Mouse (Mus musculus) splenic B cell, adult 2 months (primary cell): Measurements from ENCODE around the gene Kcnj10.

Experiments
- DNase-seq: peaks from one replicate; pipeline ENCODE4 v3.0.0-alpha.2; 2011; ENCODE audit warnings: low read depth, low spot score
- H3K27me3 ChIP-seq: 2 replicates; pipeline ENCODE4 v1.6.1; 2012; ENCODE audit warnings: mild to moderate bottlenecking, low read length, moderate library complexity, mixed read lengths; ENCODE audit not compliant: control insufficient read depth, poor library complexity, insufficient read depth, severe bottlenecking
- H3K36me3 ChIP-seq: 2 replicates; pipeline ENCODE4 v1.6.1; 2012; ENCODE audit warnings: mild to moderate bottlenecking, low read length, moderate library complexity, mixed read lengths; ENCODE audit not compliant: control insufficient read depth, poor library complexity, insufficient read depth, severe bottlenecking

Kcnj10 gene

GRCm38 (mm10) chr1:172340729-172341321, at the start of gene Kcnj10:
TSS of gene Kcnj10 (plus strand) at chr1:172341210.
- H3K36me3 ChIP-seq, result no peaks in the 10 kb centered on the region
- peak; percentile 59 for DNase-seq

GRCm38 (mm10) chr1:172292880-172293279, 48.1 kb upstream of the Kcnj10 start:
- no peak for DNase-seq
- Histone ChIP-seq H3K27me3 (no peaks in the 10 kb centered on the region), H3K36me3 (no peaks in the 10 kb centered on the region)

More at GRCm38 (mm10) chr1:172340729-172341321, at the start of gene Kcnj10:
- H3K27me3 ChIP-seq, result no peaks in the 10 kb centered on the region; the same call in none of the 2 replicates

- no peaks in the 10 kb centered on the region for H3K36me3 ChIP-seq
- no peaks in the 10 kb centered on the region for H3K27me3 ChIP-seq
- no peak for DNase-seq
Observed at GRCm38 (mm10) chr1:172293449-172293848, 47.6 kb upstream of the Kcnj10 start.

GRCm38 (mm10) chr1:172295751-172296197, 45.2 kb upstream of the Kcnj10 start:
- DNase-seq, result no peak
- no peaks in the 10 kb centered on the region for H3K36me3 ChIP-seq
- H3K27me3 ChIP-seq, result no peaks in the 10 kb centered on the region

GRCm38 (mm10) chr1:172296816-172297510, 44.0 kb upstream of the Kcnj10 start:
- Histone ChIP-seq H3K27me3 (no peaks in the 10 kb centered on the region), H3K36me3 (no peaks in the 10 kb centered on the region)
- no peak for DNase-seq

- H3K36me3 ChIP-seq, result no peaks in the 10 kb centered on the region
- no peaks in the 10 kb centered on the region for H3K27me3 ChIP-seq
- DNase-seq, result no peak
Observed at GRCm38 (mm10) chr1:172297611-172298537, 43.1 kb upstream of the Kcnj10 start, which contains the start of gene Atp1a2. TSS of gene Atp1a2 (minus strand) at chr1:172298064.

GRCm38 (mm10) chr1:172299528-172299927, 41.5 kb upstream of the Kcnj10 start:
- no peak for DNase-seq

GRCm38 (mm10) chr1:172300247-172300646, 40.8 kb upstream of the Kcnj10 start:
- Histone ChIP-seq H3K36me3 (no peaks in the 10 kb centered on the region), H3K27me3 (no peaks in the 10 kb centered on the region; the same call in 1 of the 2 replicates)
- DNase-seq, result no peak

More at GRCm38 (mm10) chr1:172299528-172299927, 41.5 kb upstream of the Kcnj10 start:
- Histone ChIP-seq H3K27me3 (no peaks in the 10 kb centered on the region; the same call in 1 of the 2 replicates), H3K36me3 (no peaks in the 10 kb centered on the region)

GRCm38 (mm10) chr1:172301180-172301579, 39.8 kb upstream of the Kcnj10 start:
- Histone ChIP-seq H3K36me3 (no peaks in the 10 kb centered on the region), H3K27me3 (no peaks in the 10 kb centered on the region; the same call in 1 of the 2 replicates)
- DNase-seq, result no peak

GRCm38 (mm10) chr1:172302311-172302710, 38.7 kb upstream of the Kcnj10 start:
- Histone ChIP-seq H3K27me3 (no peaks in the 10 kb centered on the region; the same call in 1 of the 2 replicates), H3K36me3 (no peaks in the 10 kb centered on the region)
- no peak for DNase-seq

- no peak for DNase-seq
- Histone ChIP-seq H3K36me3 (no peaks in the 10 kb centered on the region), H3K27me3 (no peaks in the 10 kb centered on the region; the same call in 1 of the 2 replicates)
Observed at GRCm38 (mm10) chr1:172302851-172303250, 38.2 kb upstream of the Kcnj10 start.

- H3K27me3 ChIP-seq, result no peaks in the 10 kb centered on the region; the same call in 1 of the 2 replicates
- H3K36me3 ChIP-seq, result no peaks in the 10 kb centered on the region
- DNase-seq, result no peak
Observed at GRCm38 (mm10) chr1:172304443-172304842, 36.6 kb upstream of the Kcnj10 start.

- no peaks in the 10 kb centered on the region; the same call in 1 of the 2 replicates for H3K27me3 ChIP-seq
- no peak for DNase-seq
- H3K36me3 ChIP-seq, result no peaks in the 10 kb centered on the region
Observed at GRCm38 (mm10) chr1:172305153-172305552, 35.9 kb upstream of the Kcnj10 start.

- peak; percentile 36 for DNase-seq
- H3K36me3 ChIP-seq, result no peaks in the 10 kb centered on the region
- H3K27me3 ChIP-seq, result no peaks in the 10 kb centered on the region; the same call in 1 of the 2 replicates
Observed at GRCm38 (mm10) chr1:172305635-172306034, 35.4 kb upstream of the Kcnj10 start.
